Mouse (Mus musculus) C2C12 (cell line): ENCODE data around the gene A430078G23Rik. TPM values are rescaled to one million over a fixed set of nuclear protein-coding genes. Genes with fewer than 3 reads are reported as not detected.

Source experiments
- H3K27me3 ChIP-seq: one replicate; pipeline ENCODE4 v1.6.1; 2011; ENCODE audit not compliant: control insufficient read depth, insufficient read depth, insufficient read length
- H3K36me3 ChIP-seq: one replicate; pipeline ENCODE4 v1.6.1; 2011; ENCODE audit not compliant: control insufficient read depth, insufficient read depth
- H3K4me3 ChIP-seq: one replicate; pipeline ENCODE4 v1.5.1; 2011; ENCODE audit warnings: mild to moderate bottlenecking, control low read depth; ENCODE audit not compliant: poor library complexity, insufficient read depth, severe bottlenecking
- H3K79me2 ChIP-seq: one replicate; pipeline ENCODE4 v1.6.1; 2011; ENCODE audit not compliant: control insufficient read depth, insufficient read depth
- H3K79me3 ChIP-seq: one replicate; pipeline ENCODE4 v1.6.1; 2011; ENCODE audit warnings: low read depth, control low read depth
- H3ac ChIP-seq: one replicate; pipeline ENCODE3; 2011; ENCODE audit warnings: low read depth; ENCODE audit not compliant: control insufficient read depth, insufficient read length
- CEBPB ChIP-seq: IDR thresholded peaks from one replicate; pipeline ENCODE4 v1.6.1; 2011; ENCODE audit warnings: low read depth, mild to moderate bottlenecking, control low read depth, moderate library complexity
- CTCF ChIP-seq: IDR thresholded peaks from one replicate; pipeline ENCODE4 v1.5.1; 2011; ENCODE audit not compliant: control insufficient read depth, insufficient read depth, insufficient read length
- FOSL1 ChIP-seq: IDR thresholded peaks from one replicate; pipeline ENCODE4 v1.8.0; 2011; ENCODE audit warnings: mild to moderate bottlenecking, low read length; ENCODE audit not compliant: poor library complexity, insufficient read depth, severe bottlenecking
- MAX ChIP-seq: IDR thresholded peaks from one replicate; pipeline ENCODE4 v1.6.1; 2011; ENCODE audit warnings: mild to moderate bottlenecking, control low read depth
- MYOD1 ChIP-seq: IDR thresholded peaks from one replicate; pipeline ENCODE4 v1.6.1; 2011; ENCODE audit warnings: low read depth; ENCODE audit not compliant: control insufficient read depth, insufficient read length
- MYOG ChIP-seq: IDR thresholded peaks from one replicate; pipeline ENCODE4 v1.6.1; 2011; ENCODE audit not compliant: control insufficient read depth, insufficient read length; ENCODE audit errors: extremely low read depth
- USF1 ChIP-seq: IDR thresholded peaks from one replicate; pipeline ENCODE4 v1.6.1; 2011; ENCODE audit warnings: low read depth, mild to moderate bottlenecking, control low read depth, moderate library complexity
- polyA plus RNA-seq: library from polyadenylated mRNA; unstranded; fragments of >200 nt; fragmentation: generic; extraction: Trizol; gene quantifications from one replicate; pipeline ENCODE4 v1.2.1, GENCODE M21; 2012; ENCODE audit warnings: missing spikeins

A430078G23Rik gene
- polyA plus RNA-seq, 1 experiment: not detected

- no peaks in the 10 kb centered on the region for H3K79me2 ChIP-seq
- peaks cover 14% of the 10 kb centered on the region for H3K27me3 ChIP-seq
- no peak overlapping the region for H3ac ChIP-seq
- no peaks in the 10 kb centered on the region for H3K36me3 ChIP-seq
- H3K79me3 ChIP-seq: no peaks in the 10 kb centered on the region
- H3K4me3 ChIP-seq: no peak overlapping the region
- TF ChIP-seq CEBPB (peak; percentile 36), MYOG (no peak)
Measured at GRCm38 (mm10) chr8:3355586-3355985, 2.4 kb downstream of the A430078G23Rik start.

GRCm38 (mm10) chr8:3358060-3358459 lies 4.8 kb downstream of the A430078G23Rik start:
- Histone ChIP-seq H3K79me3 (no peaks in the 10 kb centered on the region), H3K4me3 (no peak overlapping the region), H3K27me3 (peaks cover 13% of the 10 kb centered on the region), H3K36me3 (no peaks in the 10 kb centered on the region), H3K79me2 (no peaks in the 10 kb centered on the region), H3ac (no peak overlapping the region)
- TF ChIP-seq MYOD1 (no peak), CTCF (peak; percentile 81)

- no peak overlapping the region for H3ac ChIP-seq
- H3K27me3 ChIP-seq: peaks cover 14% of the 10 kb centered on the region
- H3K36me3 ChIP-seq: no peaks in the 10 kb centered on the region
- no peaks in the 10 kb centered on the region for H3K79me3 ChIP-seq
- no peaks in the 10 kb centered on the region for H3K79me2 ChIP-seq
- no peak overlapping the region for H3K4me3 ChIP-seq
- TF ChIP-seq CEBPB (no peak), USF1 (no peak), CTCF (no peak), MYOG (no peak)
Measured at GRCm38 (mm10) chr8:3367086-3367485, 13.9 kb downstream of the A430078G23Rik start.

- no peaks in the 10 kb centered on the region for H3K36me3 ChIP-seq
- H3K79me2 ChIP-seq: no peaks in the 10 kb centered on the region
- H3ac ChIP-seq: no peak overlapping the region
- H3K27me3 ChIP-seq: peaks cover 14% of the 10 kb centered on the region
- H3K79me3 ChIP-seq: no peaks in the 10 kb centered on the region
- TF ChIP-seq USF1 (no peak), MYOD1 (no peak)
- no peak overlapping the region for H3K4me3 ChIP-seq
Measured at GRCm38 (mm10) chr8:3368091-3368490, 14.9 kb downstream of the A430078G23Rik start.

GRCm38 (mm10) chr8:3375748-3376147 lies 22.5 kb downstream of the A430078G23Rik start:
- Histone ChIP-seq H3K27me3 (no peaks in the 10 kb centered on the region), H3K36me3 (no peaks in the 10 kb centered on the region), H3ac (no peak overlapping the region), H3K4me3 (no peak overlapping the region), H3K79me3 (no peaks in the 10 kb centered on the region), H3K79me2 (no peaks in the 10 kb centered on the region)
- TF ChIP-seq FOSL1 (no peak), MYOG (no peak), USF1 (no peak), MYOD1 (no peak), MAX (no peak), CTCF (no peak), CEBPB (no peak)

GRCm38 (mm10) chr8:3376641-3377274 lies 23.5 kb downstream of the A430078G23Rik start:
- no peak overlapping the region for H3K4me3 ChIP-seq

GRCm38 (mm10) chr8:3387286-3387685 lies 34.1 kb downstream of the A430078G23Rik start:
- Histone ChIP-seq H3K79me2 (no peaks in the 10 kb centered on the region), H3K79me3 (no peaks in the 10 kb centered on the region), H3K4me3 (no peak overlapping the region), H3K27me3 (no peaks in the 10 kb centered on the region), H3K36me3 (no peaks in the 10 kb centered on the region), H3ac (no peak overlapping the region)
- peak; percentile 26 for TF ChIP-seq MAX
- no peak for TF ChIP-seq MYOD1
- peak; percentile 50 for TF ChIP-seq USF1
- peak; percentile 72 for TF ChIP-seq CTCF
- no peak for TF ChIP-seq MYOG

More at GRCm38 (mm10) chr8:3376641-3377274, 23.5 kb downstream of the A430078G23Rik start:
- no peak for TF ChIP-seq MYOD1
- Histone ChIP-seq H3ac (no peak overlapping the region), H3K36me3 (no peaks in the 10 kb centered on the region), H3K79me2 (no peaks in the 10 kb centered on the region), H3K79me3 (no peaks in the 10 kb centered on the region), H3K27me3 (no peaks in the 10 kb centered on the region)
